Mouse (Mus musculus): ENCODE measurements around the gene Gm3776. TPM values are rescaled to one million over a fixed set of nuclear protein-coding genes. Genes with fewer than 3 reads are reported as not detected.
"Not testable (repeated sequence)": the region's sequence is repeated elsewhere in the genome, so short reads cannot be mapped to it uniquely, and the experiment has no call there.

Gm3776 gene
- polyA plus RNA-seq (2015; fragmentation: Nextera tagmentation; extraction: Ambion mirVana): 0.58 and 1.5 TPM in 2 replicates

- not testable (repeated sequence) for H3K4me2 ChIP-seq (replicated peaks; ENCODE audit: low read depth, low read length); H3K9ac ChIP-seq (replicated peaks; ENCODE audit: low read length); H3K4me3 ChIP-seq (ENCODE audit: low read length); H3K27me3 ChIP-seq (ENCODE audit: insufficient read depth, low read length); H3K9me3 ChIP-seq (ENCODE audit: low read length); ATAC-seq (ENCODE audit: low FRiP score, low TSS enrichment); H3K27ac ChIP-seq (ENCODE audit: low read length); H3K4me1 ChIP-seq (ENCODE audit: insufficient read depth, low read length); H3K36me3 ChIP-seq (ENCODE audit: insufficient read depth, low read length)
- 73% methylated on average over 1 of the region's 3 CpGs for WGBS
Observed at GRCm38 (mm10) chr9:78256914-78257313, at the start of gene Gm3776. TSS of gene Gm3776 (plus strand) at chr9:78257129.

- no peaks in the 10 kb centered on the region for H3K9me3 ChIP-seq (ENCODE audit: low read length)
- no peak for ATAC-seq (ENCODE audit: low FRiP score, low TSS enrichment)
- no peak overlapping the region for H3K4me2 ChIP-seq (replicated peaks; ENCODE audit: low read depth, low read length)
- no peaks in the 10 kb centered on the region for H3K27me3 ChIP-seq (ENCODE audit: insufficient read depth, low read length)
- no peaks in the 10 kb centered on the region for H3K4me1 ChIP-seq (ENCODE audit: insufficient read depth, low read length)
- H3K4me3 ChIP-seq (ENCODE audit: low read length): no peak overlapping the region
- H3K36me3 ChIP-seq (ENCODE audit: insufficient read depth, low read length): peaks cover 40% of the 10 kb centered on the region
- 58% methylated on average over 4 of the region's 4 CpGs for WGBS
- no peak overlapping the region for H3K9ac ChIP-seq (replicated peaks; ENCODE audit: low read length)
- H3K27ac ChIP-seq (ENCODE audit: low read length): no peak overlapping the region
Observed at GRCm38 (mm10) chr9:78208956-78209355, 48.0 kb upstream of the Gm3776 start.

GRCm38 (mm10) chr9:78210079-78210478 is 46.9 kb upstream of the Gm3776 start:
- 91% methylated on average over 3 of the region's 3 CpGs for WGBS
- Histone ChIP-seq H3K4me2 (replicated peaks; ENCODE audit: low read depth, low read length) (no peak overlapping the region), H3K27me3 (ENCODE audit: insufficient read depth, low read length) (no peaks in the 10 kb centered on the region), H3K27ac (ENCODE audit: low read length) (no peak overlapping the region), H3K4me1 (ENCODE audit: insufficient read depth, low read length) (no peaks in the 10 kb centered on the region), H3K4me3 (ENCODE audit: low read length) (no peak overlapping the region), H3K9me3 (ENCODE audit: low read length) (no peaks in the 10 kb centered on the region), H3K9ac (replicated peaks; ENCODE audit: low read length) (no peak overlapping the region), H3K36me3 (ENCODE audit: insufficient read depth, low read length) (peaks cover 31% of the 10 kb centered on the region)
- no peak for ATAC-seq (ENCODE audit: low FRiP score, low TSS enrichment)

GRCm38 (mm10) chr9:78210821-78211220 is 46.1 kb upstream of the Gm3776 start:
- ATAC-seq (ENCODE audit: low FRiP score, low TSS enrichment): no peak
- H3K4me1 ChIP-seq (ENCODE audit: insufficient read depth, low read length): no peaks in the 10 kb centered on the region
- 96% methylated on average over 2 of the region's 2 CpGs for WGBS
- no peak overlapping the region for H3K4me3 ChIP-seq (ENCODE audit: low read length)
- no peak overlapping the region for H3K9ac ChIP-seq (replicated peaks; ENCODE audit: low read length)
- H3K27me3 ChIP-seq (ENCODE audit: insufficient read depth, low read length): no peaks in the 10 kb centered on the region
- no peak overlapping the region for H3K4me2 ChIP-seq (replicated peaks; ENCODE audit: low read depth, low read length)
- H3K36me3 ChIP-seq (ENCODE audit: insufficient read depth, low read length): peaks cover 25% of the 10 kb centered on the region
- H3K9me3 ChIP-seq (ENCODE audit: low read length): no peaks in the 10 kb centered on the region
- no peak overlapping the region for H3K27ac ChIP-seq (ENCODE audit: low read length)

GRCm38 (mm10) chr9:78211521-78211920 is 45.4 kb upstream of the Gm3776 start:
- no peaks in the 10 kb centered on the region for H3K4me1 ChIP-seq (ENCODE audit: insufficient read depth, low read length)
- H3K27me3 ChIP-seq (ENCODE audit: insufficient read depth, low read length): no peaks in the 10 kb centered on the region
- H3K4me3 ChIP-seq (ENCODE audit: low read length): no peak overlapping the region
- no peaks in the 10 kb centered on the region for H3K9me3 ChIP-seq (ENCODE audit: low read length)
- WGBS: 89% methylated on average over 3 of the region's 3 CpGs
- no peak for ATAC-seq (ENCODE audit: low FRiP score, low TSS enrichment)
- no peak overlapping the region for H3K9ac ChIP-seq (replicated peaks; ENCODE audit: low read length)
- peaks cover 19% of the 10 kb centered on the region for H3K36me3 ChIP-seq (ENCODE audit: insufficient read depth, low read length)
- H3K4me2 ChIP-seq (replicated peaks; ENCODE audit: low read depth, low read length): no peak overlapping the region
- H3K27ac ChIP-seq (ENCODE audit: low read length): no peak overlapping the region

- no peak for ATAC-seq (ENCODE audit: low FRiP score, low TSS enrichment)
- no peak overlapping the region for H3K27ac ChIP-seq (ENCODE audit: low read length)
Observed at GRCm38 (mm10) chr9:78212341-78213049, 44.4 kb upstream of the Gm3776 start.

GRCm38 (mm10) chr9:78217074-78217473 is 39.9 kb upstream of the Gm3776 start:
- H3K4me3 ChIP-seq (ENCODE audit: low read length): no peak overlapping the region
- H3K4me2 ChIP-seq (replicated peaks; ENCODE audit: low read depth, low read length): no peak overlapping the region
- no peak overlapping the region for H3K9ac ChIP-seq (replicated peaks; ENCODE audit: low read length)
- H3K36me3 ChIP-seq (ENCODE audit: insufficient read depth, low read length): no peaks in the 10 kb centered on the region
- H3K9me3 ChIP-seq (ENCODE audit: low read length): no peaks in the 10 kb centered on the region
- no peak for ATAC-seq (ENCODE audit: low FRiP score, low TSS enrichment)
- H3K27me3 ChIP-seq (ENCODE audit: insufficient read depth, low read length): no peaks in the 10 kb centered on the region
- 71% methylated on average over 4 of the region's 4 CpGs for WGBS
- no peak overlapping the region for H3K27ac ChIP-seq (ENCODE audit: low read length)
- no peaks in the 10 kb centered on the region for H3K4me1 ChIP-seq (ENCODE audit: insufficient read depth, low read length)

More at GRCm38 (mm10) chr9:78212341-78213049, 44.4 kb upstream of the Gm3776 start:
- no peaks in the 10 kb centered on the region for H3K27me3 ChIP-seq (ENCODE audit: insufficient read depth, low read length)
- peaks cover 18% of the 10 kb centered on the region for H3K36me3 ChIP-seq (ENCODE audit: insufficient read depth, low read length)
- no peaks in the 10 kb centered on the region for H3K4me1 ChIP-seq (ENCODE audit: insufficient read depth, low read length)
- no peak overlapping the region for H3K9ac ChIP-seq (replicated peaks; ENCODE audit: low read length)
- no peaks in the 10 kb centered on the region for H3K9me3 ChIP-seq (ENCODE audit: low read length)
- no peak overlapping the region for H3K4me3 ChIP-seq (ENCODE audit: low read length)
- no peak overlapping the region for H3K4me2 ChIP-seq (replicated peaks; ENCODE audit: low read depth, low read length)
- 70% methylated on average over 7 of the region's 7 CpGs for WGBS

GRCm38 (mm10) chr9:78222616-78223015 is 34.3 kb upstream of the Gm3776 start:
- no peak overlapping the region for H3K4me2 ChIP-seq (replicated peaks; ENCODE audit: low read depth, low read length)
- H3K27me3 ChIP-seq (ENCODE audit: insufficient read depth, low read length): no peaks in the 10 kb centered on the region
- no peak overlapping the region for H3K4me3 ChIP-seq (ENCODE audit: low read length)
- H3K9ac ChIP-seq (replicated peaks; ENCODE audit: low read length): no peak overlapping the region
- ATAC-seq (ENCODE audit: low FRiP score, low TSS enrichment): no peak
- WGBS: 35% methylated on average over 8 of the region's 8 CpGs
- H3K4me1 ChIP-seq (ENCODE audit: insufficient read depth, low read length): peaks cover 7% of the 10 kb centered on the region
- H3K36me3 ChIP-seq (ENCODE audit: insufficient read depth, low read length): no peaks in the 10 kb centered on the region
- no peak overlapping the region for H3K27ac ChIP-seq (ENCODE audit: low read length)
- no peaks in the 10 kb centered on the region for H3K9me3 ChIP-seq (ENCODE audit: low read length)

GRCm38 (mm10) chr9:78223221-78223902 is 33.6 kb upstream of the Gm3776 start:
- peaks cover 7% of the 10 kb centered on the region for H3K4me1 ChIP-seq (ENCODE audit: insufficient read depth, low read length)
- H3K36me3 ChIP-seq (ENCODE audit: insufficient read depth, low read length): no peaks in the 10 kb centered on the region
- H3K9ac ChIP-seq (replicated peaks; ENCODE audit: low read length): no peak overlapping the region
- no peak overlapping the region for H3K27ac ChIP-seq (ENCODE audit: low read length)
- no peaks in the 10 kb centered on the region for H3K9me3 ChIP-seq (ENCODE audit: low read length)
- WGBS: 61% methylated on average over 10 of the region's 10 CpGs
- no peaks in the 10 kb centered on the region for H3K27me3 ChIP-seq (ENCODE audit: insufficient read depth, low read length)
- H3K4me2 ChIP-seq (replicated peaks; ENCODE audit: low read depth, low read length): no peak overlapping the region
- H3K4me3 ChIP-seq (ENCODE audit: low read length): no peak overlapping the region
- ATAC-seq (ENCODE audit: low FRiP score, low TSS enrichment): 0 out of 2 replicates have a peak, but pooled peaks have one; percentile 46

- no peak overlapping the region for H3K4me2 ChIP-seq (replicated peaks; ENCODE audit: low read depth, low read length)
- no peak overlapping the region for H3K27ac ChIP-seq (ENCODE audit: low read length)
- H3K27me3 ChIP-seq (ENCODE audit: insufficient read depth, low read length): no peaks in the 10 kb centered on the region
- H3K4me1 ChIP-seq (ENCODE audit: insufficient read depth, low read length): peaks cover 7% of the 10 kb centered on the region
- no peak overlapping the region for H3K4me3 ChIP-seq (ENCODE audit: low read length)
- no peaks in the 10 kb centered on the region for H3K36me3 ChIP-seq (ENCODE audit: insufficient read depth, low read length)
- ATAC-seq (ENCODE audit: low FRiP score, low TSS enrichment): no peak
- WGBS: 90% methylated on average over 2 of the region's 2 CpGs
- no peaks in the 10 kb centered on the region for H3K9me3 ChIP-seq (ENCODE audit: low read length)
- H3K9ac ChIP-seq (replicated peaks; ENCODE audit: low read length): no peak overlapping the region
Observed at GRCm38 (mm10) chr9:78224418-78224817, 32.5 kb upstream of the Gm3776 start.

Data from kidney, embryonic 16.5 days (tissue).